Mouse (Mus musculus) olfactory bulb, adult 2 months (tissue): ENCODE data around the gene Smok3c.

Source experiments
- CTCF ChIP-seq: fragments of 200-500 bp; IDR thresholded peaks from 2 replicates; pipeline ENCODE4 v1.5.1; 2012; ENCODE audit warnings: low read depth, mild to moderate bottlenecking, low read length, moderate library complexity; ENCODE audit not compliant: insufficient read depth
- POLR2A ChIP-seq: fragments of 200-500 bp; IDR thresholded peaks from 2 replicates; pipeline ENCODE4 v1.6.1; 2012; ENCODE audit warnings: mild to moderate bottlenecking, low read depth, low read length, moderate library complexity; ENCODE audit not compliant: insufficient read depth

DNA sequence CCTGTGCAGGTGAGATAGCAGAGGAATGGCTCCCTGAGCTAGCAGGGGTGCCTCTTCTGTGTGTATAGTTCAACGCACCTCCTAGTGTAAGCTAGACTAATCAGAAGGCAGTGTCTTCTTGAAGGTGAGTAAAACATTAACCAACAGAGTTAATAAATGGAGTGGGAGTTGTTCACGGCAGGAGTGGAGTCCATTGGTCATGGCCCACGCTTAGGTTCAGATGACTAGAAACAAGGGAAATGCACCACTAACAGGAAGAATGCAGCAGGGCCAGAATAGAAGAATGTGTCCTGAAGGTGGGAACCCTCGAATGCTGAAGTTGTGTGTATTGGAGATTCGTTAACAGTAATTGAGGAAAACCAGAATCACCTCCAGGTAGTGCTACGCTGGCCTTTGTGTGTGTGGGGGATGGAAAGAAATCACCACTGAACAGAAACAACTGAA is 36.1 kb downstream of the Smok3c start:
- TF ChIP-seq CTCF (no peak), POLR2A (no peak)
